Mouse (Mus musculus): ENCODE data around the gene Cemip. TPM values are rescaled to one million over a fixed set of nuclear protein-coding genes. Genes with fewer than 3 reads are reported as not detected.
"Not testable (repeated sequence)": the region's sequence is repeated elsewhere in the genome, so short reads cannot be mapped to it uniquely, and the experiment has no call there.

Cemip gene
- total and polyA plus RNA-seq, 3 experiments = 0.12 to 0.14 TPM; not detected in 1

DNA sequence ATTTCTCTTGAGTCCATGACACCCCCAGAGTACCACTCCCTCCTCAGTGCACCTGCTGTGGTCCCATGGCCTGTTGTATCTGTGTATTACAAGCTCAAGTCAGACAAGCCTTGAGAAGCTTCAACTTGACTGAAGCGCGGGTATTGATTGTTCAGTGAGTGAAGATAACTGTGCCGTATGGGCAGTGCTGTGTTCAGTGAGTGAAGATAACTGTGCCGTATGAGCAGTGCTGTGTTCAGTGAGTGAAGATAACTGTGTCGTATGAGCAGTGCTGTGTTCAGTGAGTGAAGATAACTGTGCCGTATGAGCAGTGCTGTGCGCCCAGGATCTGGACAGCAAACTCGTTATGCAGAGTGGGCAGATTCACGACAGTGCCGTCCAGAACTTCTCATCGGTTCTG, 188.0 kb downstream of the Cemip start:
- WGBS = 85% methylated on average over 11 of the region's 11 CpGs
- Histone ChIP-seq H3K27me3 (ENCODE audit: control insufficient read depth, insufficient read depth, low read length) (no peaks in the 10 kb centered on the region), H3K4me1 (ENCODE audit: control insufficient read depth, insufficient read depth, low read length) (no peaks in the 10 kb centered on the region; the same call in 1 of the 2 replicates), H3K27ac (no peak overlapping the region), H3K36me3 (ENCODE audit: control insufficient read depth, insufficient read depth, low read length) (no peaks in the 10 kb centered on the region), H3K9ac (ENCODE audit: low read depth, low read length) (no peak overlapping the region), H3K79me2 (replicated peaks; ENCODE audit: control insufficient read depth, insufficient read depth, low read length) (no peaks in the 10 kb centered on the region), H3K4me3 (no peak overlapping the region)
- TF ChIP-seq EP300 (IDR thresholded peaks at IDR 0.05; ENCODE audit: insufficient read depth, low read depth, low read length) = no peak
- TF ChIP-seq CTCF (IDR thresholded peaks at IDR 0.05) = no peak
- no peak for TF ChIP-seq POLR2A (IDR thresholded peaks at IDR 0.05; ENCODE audit: insufficient read depth, low read depth, low read length)
- DNase-seq = no peak
- intact Hi-C loops (cut with DNase I) = no loop called here

DNA sequence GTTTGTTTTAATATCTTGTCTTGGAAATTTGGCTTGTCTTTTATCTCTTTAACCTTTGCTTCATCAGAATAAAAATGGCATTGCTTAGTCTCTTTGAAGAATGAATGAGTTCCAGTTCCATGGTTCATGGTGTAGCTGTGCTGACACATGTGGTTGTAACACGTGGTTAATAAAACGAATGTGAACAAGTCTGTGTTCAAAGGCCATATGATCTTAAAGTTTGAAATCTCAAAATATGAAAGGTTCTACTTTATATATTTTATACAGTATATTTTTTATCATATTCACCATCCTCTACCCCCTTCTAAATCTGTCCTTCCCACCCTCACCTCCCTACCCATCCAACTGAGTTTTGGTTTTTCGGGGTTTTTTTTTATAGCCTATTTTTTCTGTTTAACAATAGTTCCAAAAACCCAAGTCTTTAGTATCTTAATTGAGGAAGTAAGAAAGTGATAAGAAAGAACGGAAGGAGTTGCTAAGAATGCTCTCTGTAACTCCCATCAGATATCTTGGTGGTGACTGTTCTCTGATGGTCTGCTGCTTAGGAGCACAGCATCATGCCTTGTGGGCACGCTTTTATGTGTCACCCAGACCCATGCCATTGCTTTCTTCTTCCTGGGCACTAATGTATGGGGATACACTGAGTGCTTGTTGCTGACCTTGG, 190.1 kb downstream of the Cemip start:
- 67% methylated on average over 5 of the region's 5 CpGs for WGBS
- DNase-seq = no peak
- Histone ChIP-seq H3K4me3 (no peak overlapping the region), H3K27ac (no peak overlapping the region), H3K79me2 (replicated peaks; ENCODE audit: control insufficient read depth, insufficient read depth, low read length) (no peaks in the 10 kb centered on the region), H3K9ac (ENCODE audit: low read depth, low read length) (no peak overlapping the region), H3K27me3 (ENCODE audit: control insufficient read depth, insufficient read depth, low read length) (no peaks in the 10 kb centered on the region), H3K36me3 (ENCODE audit: control insufficient read depth, insufficient read depth, low read length) (peaks cover 2% of the 10 kb centered on the region; the same call in 1 of the 2 replicates), H3K4me1 (ENCODE audit: control insufficient read depth, insufficient read depth, low read length) (peaks cover 2% of the 10 kb centered on the region; the same call in 1 of the 2 replicates)
- TF ChIP-seq EP300 (IDR thresholded peaks at IDR 0.05; ENCODE audit: insufficient read depth, low read depth, low read length) (no peak), CTCF (IDR thresholded peaks at IDR 0.05) (no peak), POLR2A (IDR thresholded peaks at IDR 0.05; ENCODE audit: insufficient read depth, low read depth, low read length) (no peak)
- intact Hi-C loops (cut with DNase I) = no loop called here

DNA sequence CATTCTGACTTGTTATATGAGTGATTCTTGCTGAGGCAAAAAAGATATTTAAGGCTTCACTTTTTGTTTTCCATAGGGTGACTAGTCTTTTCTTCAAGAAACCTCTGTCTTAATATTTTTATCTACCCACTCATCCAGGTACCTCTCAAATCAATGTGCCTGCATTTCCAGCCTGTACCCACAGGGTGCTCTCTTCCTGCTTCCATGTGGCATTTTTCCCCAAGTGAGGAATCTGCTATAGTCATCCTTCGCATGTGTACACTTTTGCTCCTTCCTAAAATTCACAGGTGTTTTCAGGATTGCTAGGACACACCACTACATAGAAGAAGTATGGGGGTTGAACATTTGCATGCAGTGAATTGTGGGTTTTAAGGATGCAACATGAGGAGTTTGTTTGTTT, 192.0 kb downstream of the Cemip start:
- intact Hi-C loops (cut with DNase I) = loop anchor here (5.0 kb wide), 2 partner anchors 258 to 1027 kb away; partner anchors contain the start of genes Abhd17c and Mex3b
- peaks cover 2% of the 10 kb centered on the region; the same call in 1 of the 2 replicates for H3K36me3 ChIP-seq (ENCODE audit: control insufficient read depth, insufficient read depth, low read length)
- WGBS = 94% methylated on average over 1 of the region's 1 CpGs
- no peaks in the 10 kb centered on the region for H3K27me3 ChIP-seq (ENCODE audit: control insufficient read depth, insufficient read depth, low read length)
- TF ChIP-seq POLR2A (IDR thresholded peaks at IDR 0.05; ENCODE audit: insufficient read depth, low read depth, low read length) (no peak), CTCF (IDR thresholded peaks at IDR 0.05) (peak; percentile 20; the same call in 1 of the 2 replicates)
- H3K4me1 ChIP-seq (ENCODE audit: control insufficient read depth, insufficient read depth, low read length) = peaks cover 2% of the 10 kb centered on the region; the same call in 1 of the 2 replicates
- no peak overlapping the region for H3K9ac ChIP-seq (ENCODE audit: low read depth, low read length)
- no peak overlapping the region for H3K4me3 ChIP-seq
- H3K27ac ChIP-seq = no peak overlapping the region
- DNase-seq = no peak
- no peaks in the 10 kb centered on the region for H3K79me2 ChIP-seq (replicated peaks; ENCODE audit: control insufficient read depth, insufficient read depth, low read length)

DNA sequence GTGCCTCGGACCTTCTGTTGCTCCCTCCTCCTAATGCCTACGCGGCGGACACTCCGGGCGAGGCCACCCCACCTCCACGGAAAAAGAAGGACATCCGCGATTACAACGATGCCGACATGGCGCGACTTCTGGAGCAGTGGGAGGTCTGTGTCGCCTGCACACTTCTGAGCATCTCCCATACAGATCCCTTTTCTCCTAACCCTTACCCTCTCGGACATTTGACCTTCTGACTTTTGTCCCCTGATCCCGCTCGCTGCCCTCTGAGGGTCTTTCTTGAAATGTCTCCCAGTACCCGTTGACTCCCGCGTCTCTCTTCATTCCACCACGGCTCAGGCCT, 194.0 kb downstream of the Cemip start:
- Histone ChIP-seq H3K4me3 (peak overlapping the region; percentile 90), H3K4me1 (ENCODE audit: control insufficient read depth, insufficient read depth, low read length) (peaks cover 2% of the 10 kb centered on the region; the same call in 1 of the 2 replicates), H3K36me3 (ENCODE audit: control insufficient read depth, insufficient read depth, low read length) (peaks cover 2% of the 10 kb centered on the region; the same call in 1 of the 2 replicates), H3K27me3 (ENCODE audit: control insufficient read depth, insufficient read depth, low read length) (no peaks in the 10 kb centered on the region), H3K27ac (peak overlapping the region; percentile 83), H3K79me2 (replicated peaks; ENCODE audit: control insufficient read depth, insufficient read depth, low read length) (no peaks in the 10 kb centered on the region), H3K9ac (ENCODE audit: low read depth, low read length) (peak overlapping the region; percentile 73)
- no peak for DNase-seq
- intact Hi-C loops (cut with DNase I) = loop anchor here (5.0 kb wide), 2 partner anchors 260 to 1025 kb away; partner anchors contain the start of genes Abhd17c and Mex3b
- TF ChIP-seq CTCF (IDR thresholded peaks at IDR 0.05) = no peak
- no peak for TF ChIP-seq EP300 (IDR thresholded peaks at IDR 0.05; ENCODE audit: insufficient read depth, low read depth, low read length)
- TF ChIP-seq POLR2A (IDR thresholded peaks at IDR 0.05; ENCODE audit: insufficient read depth, low read depth, low read length) = no peak
- 1% methylated on average over 21 of the region's 21 CpGs for WGBS

DNA sequence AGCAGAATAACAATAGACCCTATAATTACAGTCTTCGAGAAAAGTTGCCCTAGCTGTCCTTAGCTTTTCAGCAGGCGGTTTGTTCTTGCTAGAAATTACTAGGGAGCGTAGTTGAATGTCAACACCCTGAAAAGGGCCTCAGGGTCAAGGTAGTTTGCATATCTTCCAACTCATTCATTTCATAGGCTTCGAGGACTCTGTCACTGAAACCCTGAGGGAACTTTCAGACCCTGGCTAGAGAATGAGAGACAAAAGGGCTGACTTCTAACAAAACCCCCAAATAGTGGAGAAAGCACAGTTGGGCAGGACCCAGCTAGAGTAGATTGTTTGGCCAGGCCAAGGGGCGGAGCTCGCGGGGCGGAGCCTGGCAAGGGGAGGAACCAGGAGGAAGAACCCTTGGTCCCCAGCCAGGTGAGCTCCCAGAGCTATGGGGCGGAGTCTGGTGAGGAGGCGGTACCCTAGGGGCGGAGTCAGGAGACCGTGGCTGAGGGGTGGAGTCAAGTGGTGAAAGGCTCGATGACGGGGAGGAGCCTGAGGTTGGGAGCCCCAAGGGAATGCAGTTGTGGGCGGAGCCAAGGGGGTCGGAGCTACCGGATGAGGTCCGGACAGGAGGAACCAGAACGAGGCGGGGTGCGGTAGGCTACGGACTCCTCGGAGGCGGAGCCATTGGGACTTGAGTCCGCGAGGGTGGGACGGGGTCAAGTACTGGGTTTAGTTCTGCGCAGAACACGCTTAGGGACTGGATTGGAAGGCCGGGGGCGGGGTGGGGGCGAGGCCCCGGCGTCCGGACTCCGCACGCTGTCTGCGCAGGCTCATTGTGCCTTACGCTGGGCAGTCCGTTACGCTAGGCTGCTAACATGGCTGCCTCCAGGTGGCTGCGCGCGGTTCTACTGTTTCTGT, 194.6 kb downstream of the Cemip start:
- peaks cover 2% of the 10 kb centered on the region; the same call in 1 of the 2 replicates for H3K36me3 ChIP-seq (ENCODE audit: control insufficient read depth, insufficient read depth, low read length)
- H3K9ac ChIP-seq (ENCODE audit: low read depth, low read length) = peak overlapping the region; percentile 73
- 2% methylated on average over 43 of the region's 44 CpGs for WGBS
- peaks cover 2% of the 10 kb centered on the region; the same call in 1 of the 2 replicates for H3K4me1 ChIP-seq (ENCODE audit: control insufficient read depth, insufficient read depth, low read length)
- H3K79me2 ChIP-seq (replicated peaks; ENCODE audit: control insufficient read depth, insufficient read depth, low read length) = no peaks in the 10 kb centered on the region
- peak overlapping the region; percentile 90 for H3K4me3 ChIP-seq
- intact Hi-C loops (cut with DNase I) = loop anchor here (5.0 kb wide), 2 partner anchors 261 to 1024 kb away; partner anchors contain the start of genes Abhd17c and Mex3b
- H3K27me3 ChIP-seq (ENCODE audit: control insufficient read depth, insufficient read depth, low read length) = no peaks in the 10 kb centered on the region
- peak overlapping the region; percentile 83 for H3K27ac ChIP-seq
- peak; percentile 100 for DNase-seq
- TF ChIP-seq CTCF (IDR thresholded peaks at IDR 0.05) = peak; percentile 55
- peak; percentile 70 for TF ChIP-seq EP300 (IDR thresholded peaks at IDR 0.05; ENCODE audit: insufficient read depth, low read depth, low read length)
- peak; percentile 90 for TF ChIP-seq POLR2A (IDR thresholded peaks at IDR 0.05; ENCODE audit: insufficient read depth, low read depth, low read length)

DNA sequence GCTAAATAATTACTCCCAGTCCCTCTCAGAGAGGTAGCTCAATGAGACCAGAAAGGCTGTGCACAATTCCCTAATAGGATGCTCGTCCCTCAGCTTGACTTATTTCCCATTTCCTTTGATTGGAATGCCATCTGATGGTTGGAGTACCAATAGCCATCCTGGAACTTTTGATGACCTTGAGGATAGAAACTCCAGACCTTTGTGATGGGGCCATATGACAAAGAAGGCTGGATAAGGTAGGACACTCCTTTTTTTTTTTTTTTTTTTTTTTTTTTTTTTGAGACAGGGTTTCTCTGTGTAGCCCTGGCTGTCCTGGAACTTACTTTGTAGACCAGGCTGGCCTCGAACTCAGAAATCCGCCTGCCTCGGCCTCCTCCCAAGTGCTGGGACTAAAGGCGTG, 196.4 kb downstream of the Cemip start:
- 87% methylated on average over 5 of the region's 5 CpGs for WGBS
- intact Hi-C loops (cut with DNase I) = loop anchor here (5.0 kb wide), 3 partner anchors 262 to 1023 kb away; partner anchors contain the start of genes Abhd17c and Mex3b
- not testable (repeated sequence) for H3K79me2 ChIP-seq (replicated peaks; ENCODE audit: control insufficient read depth, insufficient read depth, low read length); H3K27me3 ChIP-seq (ENCODE audit: control insufficient read depth, insufficient read depth, low read length); H3K36me3 ChIP-seq (ENCODE audit: control insufficient read depth, insufficient read depth, low read length); DNase-seq; H3K9ac ChIP-seq (ENCODE audit: low read depth, low read length); H3K4me3 ChIP-seq; H3K4me1 ChIP-seq (ENCODE audit: control insufficient read depth, insufficient read depth, low read length)
- peak overlapping the region; percentile 53 for H3K27ac ChIP-seq
